Mouse (Mus musculus) midbrain, embryonic 10.5 days (tissue): ENCODE measurements around the gene Ttc26. TPM values are rescaled to one million over a fixed set of nuclear protein-coding genes. Genes with fewer than 3 reads are reported as not detected.
"Not testable (repeated sequence)": the region's sequence is repeated elsewhere in the genome, so short reads cannot be mapped to it uniquely, and the experiment has no call there.

Experiments
- DNase-seq: peaks from one replicate; pipeline ENCODE4 v3.0.0-alpha.2; 2017; ENCODE audit warnings: low spot score
- H3K27ac ChIP-seq: fragments of 300-500 bp; sonication (generic); replicated peaks from 2 replicates; pipeline ENCODE4 v1.5.1; 2016; ENCODE audit warnings: mild to moderate bottlenecking
- H3K27me3 ChIP-seq: fragments of 300-500 bp; sonication (generic); 2 replicates; pipeline ENCODE4 v1.6.1; 2016; ENCODE audit warnings: low read depth, mild to moderate bottlenecking; ENCODE audit not compliant: poor library complexity, severe bottlenecking
- H3K36me3 ChIP-seq: fragments of 300-500 bp; sonication (generic); 2 replicates; pipeline ENCODE4 v1.6.1; 2016; ENCODE audit warnings: mild to moderate bottlenecking, moderate library complexity
- H3K4me1 ChIP-seq: fragments of 300-500 bp; sonication (generic); 2 replicates; pipeline ENCODE4 v1.6.1; 2016
- H3K4me3 ChIP-seq: fragments of 300-500 bp; sonication (generic); 2 replicates; pipeline ENCODE4 v1.5.1; 2016; ENCODE audit warnings: mild to moderate bottlenecking, moderate library complexity
- H3K9me3 ChIP-seq: fragments of 300-500 bp; sonication (generic); replicated peaks from 2 replicates; pipeline ENCODE4 v1.6.1; 2016; ENCODE audit warnings: mild to moderate bottlenecking
- WGBS: fragments of 180-500 bp; shearing (Covaris S2); methylation state at CpG from one replicate; pipeline ENCODE4 v1.1.7; 2016; 5-methylcytosine and 5-hydroxymethylcytosine counted together
- polyA plus RNA-seq: library from polyadenylated mRNA; unstranded; fragments of >200 nt; fragmentation: Nextera tagmentation; extraction: Ambion mirVana; gene quantifications from 2 replicates; pipeline ENCODE4 v1.2.1, GENCODE M21; 2016

Gene Ttc26
- polyA plus RNA-seq, 1 experiment from 2014 or later: 14.6 TPM

GRCm38 (mm10) chr6:38349806-38350205 is 31.5 kb upstream of the Ttc26 start:
- DNase-seq: no peak
- peaks cover 14% of the 10 kb centered on the region for H3K4me1 ChIP-seq
- no peak overlapping the region for H3K4me3 ChIP-seq
- no peaks in the 10 kb centered on the region for H3K36me3 ChIP-seq
- no peaks in the 10 kb centered on the region for H3K9me3 ChIP-seq
- peaks cover 57% of the 10 kb centered on the region for H3K27me3 ChIP-seq
- H3K27ac ChIP-seq: no peak overlapping the region
- 86% methylated on average over 9 of the region's 9 CpGs for WGBS

- no peak for DNase-seq
- no peaks in the 10 kb centered on the region for H3K36me3 ChIP-seq
- H3K4me3 ChIP-seq: no peak overlapping the region
- WGBS: 47% methylated on average over 4 of the region's 4 CpGs
- H3K4me1 ChIP-seq: peaks cover 23% of the 10 kb centered on the region
- H3K9me3 ChIP-seq: no peaks in the 10 kb centered on the region
- H3K27me3 ChIP-seq: peaks cover 79% of the 10 kb centered on the region
- H3K27ac ChIP-seq: no peak overlapping the region
Observed at GRCm38 (mm10) chr6:38351930-38352329, 29.3 kb upstream of the Ttc26 start.

- WGBS: 7% methylated on average over 10 of the region's 10 CpGs
- Histone ChIP-seq H3K27ac (no peak overlapping the region), H3K4me3 (peak overlapping the region; percentile 59; the same call in 1 of the 2 replicates), H3K4me1 (peaks cover 23% of the 10 kb centered on the region), H3K27me3 (peaks cover 84% of the 10 kb centered on the region), H3K9me3 (no peaks in the 10 kb centered on the region), H3K36me3 (no peaks in the 10 kb centered on the region)
- peak; percentile 25 for DNase-seq
Observed at GRCm38 (mm10) chr6:38352451-38352850, 28.8 kb upstream of the Ttc26 start.

GRCm38 (mm10) chr6:38353181-38353580 is 28.1 kb upstream of the Ttc26 start:
- H3K36me3 ChIP-seq: no peaks in the 10 kb centered on the region
- 7% methylated on average over 13 of the region's 13 CpGs for WGBS
- peak overlapping the region; percentile 59 for H3K4me3 ChIP-seq
- DNase-seq: no peak
- peaks cover 23% of the 10 kb centered on the region for H3K4me1 ChIP-seq
- peaks cover 91% of the 10 kb centered on the region for H3K27me3 ChIP-seq
- H3K9me3 ChIP-seq: no peaks in the 10 kb centered on the region
- no peak overlapping the region for H3K27ac ChIP-seq

- H3K9me3 ChIP-seq: no peaks in the 10 kb centered on the region
- peaks cover 94% of the 10 kb centered on the region for H3K27me3 ChIP-seq
Observed at GRCm38 (mm10) chr6:38353811-38354722, 27.2 kb upstream of the Ttc26 start, which contains the start of gene Zc3hav1. TSS of gene Zc3hav1 (minus strand) at chr6:38354603.

GRCm38 (mm10) chr6:38354723-38355353 is 26.4 kb upstream of the Ttc26 start:
- DNase-seq: no peak
- peaks cover 86% of the 10 kb centered on the region for H3K27me3 ChIP-seq
- 2% methylated on average over 20 of the region's 20 CpGs for WGBS

More at GRCm38 (mm10) chr6:38353811-38354722, 27.2 kb upstream of the Ttc26 start, which contains the start of gene Zc3hav1:
- Histone ChIP-seq H3K4me1 (peaks cover 23% of the 10 kb centered on the region), H3K27ac (peak within 1 kb of the TSS; percentile 73), H3K36me3 (no peaks in the 10 kb centered on the region), H3K4me3 (peak within 1 kb of the TSS; percentile 59)
- under 1% methylated on average over 87 of the region's 87 CpGs for whole genome bisulfite sequencing
- DNase-seq: peak; percentile 67

GRCm38 (mm10) chr6:38355354-38355823 is 25.9 kb upstream of the Ttc26 start:
- no peak overlapping the region for H3K27ac ChIP-seq
- no peaks in the 10 kb centered on the region for H3K9me3 ChIP-seq
- WGBS: 2% methylated on average over 8 of the region's 8 CpGs
- DNase-seq: no peak
- peaks cover 23% of the 10 kb centered on the region for H3K4me1 ChIP-seq
- H3K27me3 ChIP-seq: peaks cover 81% of the 10 kb centered on the region
- no peaks in the 10 kb centered on the region for H3K36me3 ChIP-seq
- peak overlapping the region; percentile 59 for H3K4me3 ChIP-seq

More at GRCm38 (mm10) chr6:38354723-38355353, 26.4 kb upstream of the Ttc26 start:
- Histone ChIP-seq H3K36me3 (no peaks in the 10 kb centered on the region), H3K27ac (no peak overlapping the region; the same call in 1 of the 2 replicates), H3K4me3 (peak overlapping the region; percentile 59), H3K9me3 (no peaks in the 10 kb centered on the region), H3K4me1 (peaks cover 23% of the 10 kb centered on the region)

GRCm38 (mm10) chr6:38355862-38356261 is 25.4 kb upstream of the Ttc26 start:
- Histone ChIP-seq H3K36me3 (no peaks in the 10 kb centered on the region), H3K27ac (no peak overlapping the region), H3K9me3 (no peaks in the 10 kb centered on the region), H3K4me1 (peaks cover 23% of the 10 kb centered on the region), H3K4me3 (no peak overlapping the region), H3K27me3 (peaks cover 76% of the 10 kb centered on the region)
- DNase-seq: peak; percentile 26
- WGBS: 4% methylated on average over 7 of the region's 7 CpGs

GRCm38 (mm10) chr6:38356661-38357433 is 24.4 kb upstream of the Ttc26 start:
- Histone ChIP-seq H3K27me3 (peaks cover 66% of the 10 kb centered on the region), H3K4me1 (peaks cover 23% of the 10 kb centered on the region)
- H3K9me3 ChIP-seq, H3K27ac ChIP-seq, H3K36me3 ChIP-seq, DNase-seq, H3K4me3 ChIP-seq: not testable (repeated sequence)
- 74% methylated on average over 15 of the region's 15 CpGs for WGBS

- Histone ChIP-seq H3K36me3 (no peaks in the 10 kb centered on the region), H3K4me1 (peaks cover 23% of the 10 kb centered on the region), H3K4me3 (no peak overlapping the region), H3K9me3 (no peaks in the 10 kb centered on the region), H3K27me3 (peaks cover 57% of the 10 kb centered on the region), H3K27ac (no peak overlapping the region)
- DNase-seq: no peak
- 32% methylated on average over 5 of the region's 5 CpGs for WGBS
Observed at GRCm38 (mm10) chr6:38357603-38358252, 23.5 kb upstream of the Ttc26 start.

- DNase-seq: no peak
- Histone ChIP-seq H3K4me3 (no peak overlapping the region), H3K27ac (no peak overlapping the region), H3K27me3 (peaks cover 50% of the 10 kb centered on the region), H3K4me1 (peaks cover 23% of the 10 kb centered on the region), H3K9me3 (no peaks in the 10 kb centered on the region), H3K36me3 (no peaks in the 10 kb centered on the region)
- 75% methylated on average over 8 of the region's 8 CpGs for WGBS
Observed at GRCm38 (mm10) chr6:38358253-38359027, 22.8 kb upstream of the Ttc26 start.
